Mouse (Mus musculus) cerebellum, postnatal 25 days (tissue): ENCODE data around the gene Vrtn.
A peak's percentile ranks its signal among the peaks of the same experiment; 100 is the strongest.

Source experiments
- DNase-seq, 2 experiments: peaks; one replicate each; pipeline ENCODE4 v3.0.0; 2021; ENCODE audit warnings: mixed read lengths in 2 of 2

Vrtn gene

DNA sequence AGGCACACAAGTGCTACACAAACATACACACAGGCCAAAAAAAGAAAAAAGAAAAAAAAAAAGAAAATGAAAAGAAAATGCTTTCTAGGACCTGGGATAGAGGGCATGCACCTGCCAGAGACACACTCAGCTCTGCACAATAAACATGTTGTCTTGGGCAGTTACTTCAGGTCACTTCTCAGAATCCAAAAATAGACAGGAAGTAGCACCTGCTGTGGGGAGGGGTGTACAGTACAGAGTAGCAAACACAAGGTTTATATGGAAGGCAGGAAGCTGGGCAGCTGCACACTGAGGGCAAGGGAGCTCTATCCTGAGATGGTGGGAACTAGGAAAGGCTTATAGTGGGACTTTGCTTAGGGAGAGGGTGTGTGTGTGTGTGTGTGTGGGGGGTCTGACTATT, 50.5 kb downstream of the Vrtn start:
- no peak for DNase-seq

DNA sequence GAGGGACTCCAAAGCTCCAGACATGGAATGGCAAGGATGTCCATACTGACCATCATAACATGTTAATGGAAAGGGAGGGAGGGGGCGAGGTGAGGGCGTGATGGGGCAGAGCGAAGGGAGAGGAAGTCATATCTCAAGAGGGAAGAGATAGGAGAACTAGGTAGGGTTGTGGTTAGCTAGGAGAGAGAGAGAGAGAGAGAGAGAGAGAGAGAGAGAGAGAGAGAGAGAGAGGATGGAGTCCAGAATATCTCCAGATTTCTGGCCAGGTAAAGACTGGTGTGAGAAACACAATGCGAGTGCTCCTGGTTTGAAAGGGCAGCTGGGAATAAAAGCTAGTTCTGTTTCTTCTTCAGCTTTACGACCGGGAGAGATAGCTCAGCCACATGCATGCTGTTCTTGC, 51.3 kb downstream of the Vrtn start:
- DNase-seq, result no peak

DNA sequence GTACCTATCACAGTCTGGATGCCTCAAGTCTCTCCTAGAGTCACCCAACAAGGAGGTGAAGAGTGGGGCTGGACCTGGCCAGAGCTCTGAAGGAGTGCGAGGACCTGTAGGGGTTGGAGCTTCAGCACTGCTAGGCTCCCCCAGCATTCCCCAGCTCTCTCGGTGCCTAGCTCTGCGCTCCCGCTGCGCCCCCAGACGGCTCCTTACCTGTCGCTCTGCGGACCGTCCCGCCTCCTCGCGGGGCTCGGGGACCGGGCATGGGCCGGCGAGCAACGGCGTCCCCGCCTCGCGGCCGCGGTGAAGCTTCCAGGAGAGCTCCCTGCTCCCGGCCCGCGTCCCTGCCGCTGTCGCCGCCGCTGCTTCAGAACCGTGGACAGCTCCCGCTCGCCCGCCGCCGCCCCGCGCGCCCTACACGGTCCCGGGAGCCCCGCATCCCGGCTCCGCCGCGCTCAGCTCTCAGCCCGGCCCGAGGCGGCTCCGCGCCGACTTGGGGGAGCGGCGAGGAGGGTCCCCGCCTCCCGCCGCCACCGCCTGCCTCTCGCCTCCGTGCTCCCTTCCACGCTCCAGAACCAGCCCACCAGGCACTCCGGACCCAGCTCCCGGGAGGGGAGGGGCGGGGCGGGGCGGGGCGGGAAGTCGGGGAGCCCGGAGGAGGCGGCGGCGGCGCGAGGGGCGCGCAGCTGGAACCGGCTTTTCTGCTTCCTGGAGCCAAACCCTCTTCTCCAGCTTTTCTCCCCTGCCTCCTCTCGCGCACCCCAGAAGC, 57.7 kb downstream of the Vrtn start, which contains the start of gene Syndig1l:
Gene Syndig1l, minus strand, starts transcription at position 513 of the 763 bp plus-strand sequence.
- peak; percentile 65 to 73 for DNase-seq
